Mouse (Mus musculus): Measurements from ENCODE around the gene Cblc.

GRCm38 (mm10) chr7:19768251-19768650, 28.4 kb downstream of the Cblc start:
- no peak for TF ChIP-seq POLR2A (IDR thresholded peaks at IDR 0.05; ENCODE audit: borderline replicate concordance, low read depth, low read length)
- TF ChIP-seq CTCF (IDR thresholded peaks at IDR 0.05; ENCODE audit: low read depth, low read length): no peak

Data from bone marrow macrophage, adult 2 months (primary cell).